Mouse (Mus musculus): Measurements from ENCODE around the gene Ndufs1.

The Ndufs1 gene

GRCm38 (mm10) chr1:63115096-63115495 lies 61.5 kb downstream of the Ndufs1 start:
- no peak for DNase-seq

DNA sequence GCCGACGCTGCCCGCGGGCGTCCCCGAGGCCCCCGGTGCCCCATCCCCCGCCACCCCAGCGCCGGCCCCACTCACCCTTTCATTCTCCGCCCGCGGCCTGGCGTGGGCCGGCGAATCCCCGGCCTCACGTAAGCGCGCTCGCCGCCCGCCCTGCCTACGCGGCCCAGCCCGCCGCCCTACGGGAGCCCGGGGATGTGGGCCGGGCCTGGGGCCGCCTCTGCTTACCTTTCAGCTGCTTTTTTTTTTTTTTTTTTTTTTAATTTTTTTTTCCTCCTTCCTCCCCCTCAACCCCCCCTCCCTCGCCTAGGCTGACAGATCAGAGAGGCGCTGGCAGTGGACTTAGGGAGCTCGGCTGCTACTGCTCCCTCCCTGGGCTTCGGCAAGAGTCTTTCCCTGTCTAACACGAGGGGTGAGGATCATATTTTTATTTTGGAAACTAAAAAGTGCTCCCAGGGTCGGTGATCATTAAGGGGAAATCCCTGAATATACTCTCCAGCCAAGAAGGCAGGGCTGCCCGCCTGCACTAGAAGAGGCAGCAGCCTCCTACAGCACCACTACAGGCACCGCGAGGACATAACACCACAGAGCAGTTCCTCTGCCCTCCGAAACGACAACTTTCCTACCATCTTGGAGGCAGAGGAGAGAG lies 62.4 kb downstream of the Ndufs1 start, which contains the start of gene Ino80d:
Gene Ino80d, minus strand, starts transcription at position 532 of the 646 bp plus-strand sequence.
- DNase-seq = peak; percentile 84 to 86

DNA sequence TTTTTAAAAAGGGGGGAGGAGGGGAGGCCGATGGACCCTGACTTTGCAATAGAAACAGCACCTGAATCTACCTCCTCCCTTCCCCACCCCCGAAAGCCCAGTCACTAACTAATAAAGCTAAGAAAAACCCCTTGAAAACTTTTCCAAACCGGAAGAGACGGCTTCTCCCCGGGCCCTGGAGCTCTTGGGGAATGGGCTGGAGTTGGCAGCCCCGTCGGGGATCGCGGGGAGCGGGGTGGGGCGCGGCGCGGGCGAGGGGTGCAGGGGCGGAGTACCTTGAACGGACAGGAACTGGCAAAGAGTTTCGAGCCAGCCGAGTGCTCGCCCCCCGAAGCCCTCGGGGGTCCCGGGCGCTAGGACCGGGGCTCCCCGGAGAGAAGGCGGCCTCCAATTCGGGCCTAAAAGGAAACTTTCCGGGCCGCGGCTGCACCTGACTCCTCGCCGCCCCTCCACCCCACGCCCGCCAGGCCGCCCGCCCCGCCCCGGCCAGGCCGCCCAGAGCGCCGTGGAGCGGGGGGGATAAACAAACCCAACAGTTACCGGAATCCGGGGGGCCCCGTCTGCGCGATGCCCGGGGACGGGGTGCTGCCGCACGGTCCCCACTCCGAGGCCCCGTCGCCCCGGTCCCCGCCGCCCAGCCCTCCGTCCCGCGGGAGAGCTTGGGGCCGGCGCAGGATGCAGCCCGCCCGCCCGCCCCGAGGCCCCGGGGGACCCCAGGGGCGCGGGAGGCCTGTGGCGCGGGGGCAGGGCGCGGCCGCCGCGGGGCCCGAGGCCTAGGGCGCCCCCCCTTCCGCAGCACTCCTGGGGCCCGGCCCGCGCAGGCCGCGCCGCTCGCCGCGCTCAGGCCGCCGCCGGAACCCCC lies 63.1 kb downstream of the Ndufs1 start:
- DNase-seq = peak; percentile 73 to 76

GRCm38 (mm10) chr1:63112865-63113261 lies 63.8 kb downstream of the Ndufs1 start:
- DNase-seq = peak; percentile 50 to 54

GRCm38 (mm10) chr1:63112151-63112864 lies 64.3 kb downstream of the Ndufs1 start:
- peak in 1 of 2 experiments; percentile 17 for DNase-seq

DNA sequence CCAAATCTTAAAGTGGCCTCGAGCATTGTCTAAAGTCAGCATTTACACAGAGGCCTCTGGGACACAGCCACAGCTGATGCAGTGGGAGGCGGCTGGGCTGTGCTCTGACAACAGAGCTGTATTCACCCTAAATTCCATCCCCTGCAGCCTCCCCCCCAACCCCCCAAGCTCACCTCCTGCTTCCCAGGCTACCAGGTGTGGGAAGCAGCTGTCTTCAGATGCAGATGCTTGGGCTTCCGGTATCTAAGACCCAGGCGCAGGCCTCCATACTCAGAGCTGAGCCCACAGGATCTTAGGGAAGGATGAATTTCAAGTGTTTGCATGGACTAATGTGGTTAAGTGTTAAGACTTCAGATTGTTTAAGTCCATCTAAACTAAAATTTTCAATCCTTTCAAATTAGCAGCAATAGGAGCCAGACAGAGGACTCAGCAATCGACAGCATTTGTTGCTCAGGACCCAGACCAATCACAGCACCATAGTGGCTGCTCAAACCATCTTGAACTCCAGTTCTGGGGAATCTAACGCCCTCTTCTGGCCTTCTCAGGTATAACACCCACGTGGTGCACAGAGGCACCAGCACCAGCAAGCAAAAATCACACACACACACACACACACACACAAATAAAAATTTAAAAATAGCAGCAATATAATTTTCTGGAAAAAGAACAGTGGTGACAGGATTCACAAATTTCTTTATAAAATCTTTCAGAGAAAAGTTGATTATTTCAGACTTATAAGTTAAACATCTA lies 65.9 kb downstream of the Ndufs1 start:
- DNase-seq = peak in 1 of 2 experiments; percentile 55

DNA sequence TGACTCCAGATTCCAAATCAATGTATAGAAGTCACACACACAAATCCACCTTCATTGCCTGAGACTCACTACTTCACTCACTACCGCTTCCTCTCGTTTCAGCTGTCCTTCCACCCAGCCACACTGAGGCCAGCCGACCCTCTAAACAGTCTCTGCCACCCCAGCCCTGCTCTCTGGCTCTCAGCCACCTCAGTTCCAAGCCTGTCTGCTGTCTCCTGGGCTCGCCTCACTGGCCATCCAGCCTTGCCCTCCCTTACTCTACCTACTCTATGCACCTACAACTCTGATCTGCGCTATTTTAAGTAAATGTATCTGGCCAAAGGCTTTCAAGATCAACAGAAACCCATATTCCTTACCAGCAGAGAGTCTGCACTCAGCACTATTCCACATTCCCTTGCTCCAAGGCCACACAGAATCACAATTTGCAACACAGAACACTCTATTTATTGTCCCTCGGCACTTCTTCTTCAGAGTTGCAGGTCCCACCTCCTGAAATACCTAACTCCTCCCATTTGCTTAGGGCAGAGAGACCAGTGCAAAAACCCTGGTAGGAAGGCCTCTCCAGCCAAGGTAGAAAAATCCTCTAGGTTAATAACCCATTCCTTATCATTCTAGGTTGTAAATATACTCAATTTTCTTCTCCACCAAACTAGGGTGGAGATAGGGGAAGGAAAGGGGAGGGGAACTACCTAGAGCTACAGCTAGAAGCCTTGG lies 68.9 kb downstream of the Ndufs1 start:
- DNase-seq = peak in 1 of 2 experiments; percentile 33

GRCm38 (mm10) chr1:63102758-63103451 lies 73.7 kb downstream of the Ndufs1 start:
- no peak for DNase-seq

- DNase-seq = no peak
Measured at GRCm38 (mm10) chr1:63100196-63100595, 76.4 kb downstream of the Ndufs1 start.

- no peak for DNase-seq
Measured at GRCm38 (mm10) chr1:63098831-63099230, 77.8 kb downstream of the Ndufs1 start.

DNA sequence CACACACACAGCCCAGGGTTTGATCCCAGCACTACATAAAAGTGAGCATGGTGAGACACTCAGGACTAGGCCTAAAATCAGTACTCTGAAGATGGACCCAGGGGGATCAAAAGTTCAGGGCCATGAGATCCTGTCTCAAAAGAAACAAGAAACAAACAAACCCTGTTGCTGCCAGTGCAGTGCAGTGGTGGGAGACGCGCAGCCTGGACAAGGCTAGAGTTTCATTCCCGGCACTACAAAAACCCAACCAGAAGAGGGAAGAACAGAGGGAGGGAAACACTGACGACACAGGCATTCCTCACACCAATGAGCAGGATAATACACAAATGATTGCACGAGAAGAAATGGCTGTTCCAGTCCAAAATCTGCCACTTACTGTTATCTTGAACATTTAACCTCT lies 80.6 kb downstream of the Ndufs1 start:
- DNase-seq = no peak
